Mouse (Mus musculus) heart, adult 9 months (tissue): Measurements from ENCODE around the gene Cntd1.
A peak's percentile ranks its signal among the peaks of the same experiment; 100 is the strongest.
"Not testable (repeated sequence)": the region's sequence is repeated elsewhere in the genome, so short reads cannot be mapped to it uniquely, and the experiment has no call there.

Experiments
- DNase-seq, 2 experiments: peaks; one replicate each; pipeline ENCODE4 v3.0.0; 2022; ENCODE audit warnings: low spot score in 2 of 2

Gene Cntd1

DNA sequence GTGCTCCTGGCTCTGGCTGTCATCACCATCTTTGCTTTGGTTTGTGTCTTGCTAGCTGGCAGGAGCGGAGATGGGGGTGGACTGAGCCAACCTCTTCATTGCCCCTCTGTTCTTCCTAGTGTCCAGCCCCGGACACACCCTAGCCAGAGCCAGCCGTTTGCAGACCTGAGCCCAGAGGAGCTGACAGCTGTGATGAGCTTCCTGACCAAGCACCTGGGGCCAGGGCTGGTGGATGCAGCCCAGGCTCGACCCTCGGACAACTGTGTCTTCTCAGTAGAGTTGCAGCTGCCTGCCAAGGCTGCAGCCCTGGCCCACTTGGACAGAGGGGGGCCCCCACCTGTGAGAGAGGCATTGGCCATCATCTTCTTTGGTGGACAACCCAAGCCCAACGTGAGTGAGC, 52.1 kb downstream of the Cntd1 start:
- DNase-seq = not testable (repeated sequence)

DNA sequence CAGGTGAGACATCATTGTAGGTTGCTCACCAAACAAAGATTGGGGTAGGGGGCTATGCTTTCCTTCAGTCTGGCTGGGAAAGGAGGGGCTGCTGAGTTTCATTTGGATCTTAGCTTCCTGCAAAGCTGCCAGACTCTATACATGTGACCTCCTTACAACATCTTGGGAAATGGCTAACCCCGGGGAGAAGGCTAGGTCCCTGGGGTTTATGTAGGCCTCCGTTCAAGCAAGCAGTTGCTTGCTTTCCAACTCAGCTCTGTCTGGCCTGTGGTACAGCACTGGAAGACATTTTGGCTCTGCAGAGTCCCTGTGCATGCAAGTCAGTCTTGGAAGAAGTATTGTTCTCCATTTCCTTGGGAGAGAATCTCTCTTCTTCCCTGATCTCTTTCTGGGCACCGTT, 53.7 kb downstream of the Cntd1 start:
- DNase-seq = peak; percentile 44 to 62

DNA sequence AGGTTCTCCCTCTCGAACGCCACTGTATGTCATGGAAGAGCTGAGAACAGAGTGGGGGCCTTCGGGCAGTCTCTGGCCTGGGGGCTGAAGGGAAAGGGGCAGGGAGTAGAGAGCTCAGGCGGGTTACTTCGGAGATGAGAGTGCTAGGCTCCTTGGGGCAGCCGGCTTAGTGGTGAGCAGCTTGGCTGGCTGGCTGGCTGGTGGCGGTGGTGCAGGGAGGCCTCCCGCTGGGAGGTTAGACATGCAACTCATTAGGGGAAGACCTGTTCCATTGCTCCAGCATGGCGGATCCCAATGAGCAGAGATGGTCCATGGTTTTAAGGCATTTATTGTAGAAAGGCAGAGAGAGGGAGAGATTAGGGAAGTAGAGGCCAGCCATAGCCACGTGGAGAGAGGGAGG, 55.2 kb downstream of the Cntd1 start:
- DNase-seq = no peak

DNA sequence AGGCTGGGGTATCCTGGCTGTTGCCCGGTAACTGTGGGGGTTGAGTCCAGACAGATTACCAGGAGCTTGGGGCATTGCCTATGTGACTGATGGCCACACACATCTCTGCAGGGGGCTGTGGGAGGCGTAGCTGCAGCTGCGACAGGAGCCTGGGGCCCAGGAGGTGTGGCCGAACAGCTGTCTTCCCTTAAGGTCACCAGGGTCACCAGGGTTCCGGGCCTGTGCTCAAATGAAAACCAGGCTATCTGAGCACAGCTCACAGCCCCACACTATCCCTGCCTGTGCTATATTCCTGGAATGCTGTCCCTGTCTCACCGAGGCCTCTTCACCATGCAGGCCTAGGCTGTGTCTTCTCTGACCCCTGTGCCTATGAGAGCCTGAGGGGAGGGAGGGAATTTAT, 55.7 kb downstream of the Cntd1 start:
- no peak for DNase-seq

DNA sequence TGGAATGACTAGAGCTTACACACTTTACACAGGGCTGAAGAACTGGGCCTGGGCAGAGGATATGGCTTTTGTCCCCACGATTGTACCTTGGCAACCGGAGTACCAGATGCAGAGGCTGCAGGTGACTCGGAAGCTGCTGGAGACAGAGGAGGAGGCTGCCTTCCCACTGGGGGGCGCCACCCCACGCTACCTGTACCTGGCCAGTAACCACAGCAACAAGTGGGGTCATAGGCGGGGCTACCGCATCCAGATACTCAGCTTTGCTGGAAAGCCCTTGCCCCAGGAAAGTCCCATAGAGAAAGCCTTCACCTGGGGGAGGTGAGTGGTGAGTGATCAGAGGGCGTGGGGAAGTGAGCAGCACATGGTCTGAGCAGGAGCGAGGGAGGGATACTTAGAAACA, 56.9 kb downstream of the Cntd1 start:
- no peak for DNase-seq

DNA sequence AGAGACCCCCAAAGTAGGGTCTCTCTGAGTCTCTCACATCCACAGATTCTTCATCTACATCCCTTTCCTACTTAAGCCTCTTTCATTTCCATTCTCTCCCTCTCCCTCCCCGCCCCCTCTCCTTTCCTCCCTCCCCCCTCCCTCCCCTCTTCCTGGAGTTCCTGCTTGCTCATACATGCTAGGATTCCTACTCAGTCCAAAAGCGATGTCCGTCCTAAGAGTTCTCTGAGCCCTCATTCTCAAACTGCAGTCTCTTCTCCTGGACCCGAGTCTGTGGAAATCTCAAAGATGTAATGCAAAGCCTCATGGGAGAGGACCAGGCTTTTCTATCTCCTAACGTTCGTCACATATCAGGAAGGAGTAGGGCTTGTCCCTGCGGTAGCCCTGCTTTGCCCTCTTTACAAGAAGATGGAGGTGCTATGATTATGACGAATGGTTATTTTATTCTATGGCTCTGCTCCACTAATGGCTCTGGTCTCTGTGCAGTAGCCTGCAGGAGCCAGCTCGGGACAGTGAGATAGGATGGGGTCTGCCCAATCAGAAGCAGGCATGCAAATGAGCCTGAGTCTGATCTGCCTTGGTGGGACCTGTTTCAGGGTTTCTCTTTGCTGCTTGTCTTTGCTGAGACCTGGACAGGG, 59.4 kb downstream of the Cntd1 start:
- no peak for DNase-seq
